Mouse (Mus musculus): ENCODE data around the gene Apba2. TPM values are rescaled to one million over a fixed set of nuclear protein-coding genes. Genes with fewer than 3 reads are reported as not detected.
A peak's percentile ranks its signal among the peaks of the same experiment; 100 is the strongest.

The Apba2 gene
- polyA plus RNA-seq, 1 experiment from 2014 or later: 123 TPM

DNA sequence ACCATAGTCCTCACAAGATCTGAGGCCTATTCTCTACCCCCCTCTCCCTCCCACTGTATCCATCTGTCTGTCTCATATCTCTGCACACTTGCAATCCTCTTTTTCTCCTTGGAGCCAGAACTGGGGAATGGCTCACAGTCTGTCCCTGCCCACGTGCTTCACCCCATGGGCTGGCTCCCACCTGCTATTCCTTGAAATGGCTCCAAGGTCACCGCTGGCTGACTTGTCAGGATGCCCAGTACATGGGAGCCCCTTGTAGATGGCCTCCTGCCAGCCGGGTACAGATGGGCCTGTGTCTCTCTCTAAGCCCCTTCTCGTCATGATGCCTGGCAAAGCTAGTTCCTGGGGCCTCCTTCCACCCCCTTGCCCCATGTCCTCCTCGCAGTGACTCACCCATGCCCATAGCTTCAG, 226.7 kb downstream of the Apba2 start:
- no peak for ATAC-seq (ENCODE audit: insufficient read depth, low FRiP score, low TSS enrichment)
- Histone ChIP-seq H3K9me3 (ENCODE audit: control insufficient read depth, low read length) (no peaks in the 10 kb centered on the region), H3K36me3 (ENCODE audit: control insufficient read depth, insufficient read depth, low read length) (no peaks in the 10 kb centered on the region), H3K27ac (ENCODE audit: low read depth, low read length) (no peak overlapping the region), H3K9ac (ENCODE audit: low read length) (no peak overlapping the region), H3K4me3 (ENCODE audit: low read depth, low read length) (no peak overlapping the region), H3K27me3 (ENCODE audit: control insufficient read depth, insufficient read depth, low read length) (no peaks in the 10 kb centered on the region), H3K4me1 (ENCODE audit: control insufficient read depth, insufficient read depth, low read length) (no peaks in the 10 kb centered on the region), H3K4me2 (ENCODE audit: low read depth) (no peak overlapping the region)
- 90% methylated on average over 5 of the region's 5 CpGs for WGBS
- DNase-seq (ENCODE audit: low spot score): no peak

DNA sequence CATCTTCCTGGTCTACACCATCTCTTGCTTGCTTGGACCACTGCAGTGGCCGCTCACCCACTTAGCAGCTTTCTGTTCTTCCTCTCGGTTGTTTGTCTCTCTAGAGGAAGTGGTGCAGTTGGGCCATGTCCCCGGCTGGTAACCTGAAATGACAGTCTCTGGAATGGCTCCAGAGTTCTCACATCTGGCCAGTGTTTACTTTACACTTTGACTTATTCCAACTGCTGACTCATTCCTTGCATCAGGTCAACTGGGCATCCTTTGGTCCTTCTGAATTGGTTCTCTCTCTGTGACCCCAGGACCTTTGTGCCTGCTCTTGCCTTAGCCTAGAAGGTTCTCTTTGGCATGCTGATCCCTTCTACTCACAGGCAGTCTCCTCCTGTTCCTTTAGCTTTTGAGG, 227.3 kb downstream of the Apba2 start:
- H3K4me3 ChIP-seq (ENCODE audit: low read depth, low read length): no peak overlapping the region
- DNase-seq (ENCODE audit: low spot score) (no peak), ATAC-seq (ENCODE audit: insufficient read depth, low FRiP score, low TSS enrichment) (no peak)
- no peaks in the 10 kb centered on the region for H3K27me3 ChIP-seq (ENCODE audit: control insufficient read depth, insufficient read depth, low read length)
- H3K27ac ChIP-seq (ENCODE audit: low read depth, low read length): no peak overlapping the region
- no peaks in the 10 kb centered on the region for H3K36me3 ChIP-seq (ENCODE audit: control insufficient read depth, insufficient read depth, low read length)
- 82% methylated on average over 3 of the region's 3 CpGs for WGBS
- no peaks in the 10 kb centered on the region for H3K9me3 ChIP-seq (ENCODE audit: control insufficient read depth, low read length)
- no peaks in the 10 kb centered on the region for H3K4me1 ChIP-seq (ENCODE audit: control insufficient read depth, insufficient read depth, low read length)
- H3K4me2 ChIP-seq (ENCODE audit: low read depth): no peak overlapping the region
- no peak overlapping the region for H3K9ac ChIP-seq (ENCODE audit: low read length)

DNA sequence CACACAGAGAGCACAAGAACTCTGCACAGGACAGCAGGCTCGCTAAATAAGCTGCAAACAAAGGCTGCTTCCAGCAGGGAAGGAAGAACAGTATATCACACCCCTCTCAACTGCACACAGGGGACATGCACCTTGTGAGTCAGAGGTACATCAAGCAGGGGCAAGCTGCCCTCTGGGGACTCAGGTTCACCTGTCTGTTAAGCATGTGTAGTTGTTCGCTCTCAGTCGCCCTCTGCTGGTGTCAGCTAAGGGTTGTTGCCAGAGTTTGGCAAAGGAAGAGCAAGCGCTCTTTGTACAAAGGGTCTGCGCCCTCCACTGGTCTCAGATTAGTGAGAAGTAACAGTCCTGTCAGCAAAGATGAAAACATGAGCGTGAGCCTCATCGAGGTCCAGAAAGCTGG, 228.3 kb downstream of the Apba2 start:
- peak; percentile 40; the same call in 1 of the 2 replicates for ATAC-seq (ENCODE audit: insufficient read depth, low FRiP score, low TSS enrichment)
- 35% methylated on average over 7 of the region's 7 CpGs for WGBS

DNA sequence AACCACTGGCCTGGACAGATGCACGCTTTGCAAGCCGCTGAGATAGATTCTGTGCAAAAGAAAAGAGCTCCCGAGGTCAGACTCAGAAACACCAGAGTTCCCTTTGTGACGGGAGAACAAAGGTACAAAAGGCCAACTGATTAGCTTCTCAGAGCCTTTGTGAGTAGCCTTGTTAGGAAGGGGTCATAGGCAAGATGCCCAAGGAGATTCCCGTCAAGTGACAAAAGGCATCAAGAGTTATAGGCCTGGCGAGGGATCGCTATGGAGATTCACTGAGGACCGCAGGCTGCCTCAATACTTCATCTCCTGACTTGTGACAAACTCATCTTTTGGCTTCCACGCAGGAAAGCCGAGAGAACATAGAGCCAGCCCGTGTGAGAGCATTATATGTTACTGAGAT, 237.6 kb downstream of the Apba2 start:
- Histone ChIP-seq H3K36me3 (ENCODE audit: control insufficient read depth, insufficient read depth, low read length) (no peaks in the 10 kb centered on the region; the same call in 1 of the 2 replicates), H3K9me3 (ENCODE audit: control insufficient read depth, low read length) (no peaks in the 10 kb centered on the region), H3K4me1 (ENCODE audit: control insufficient read depth, insufficient read depth, low read length) (peaks cover 25% of the 10 kb centered on the region), H3K27ac (ENCODE audit: low read depth, low read length) (peak overlapping the region; percentile 46; the same call in 1 of the 2 replicates), H3K4me3 (ENCODE audit: low read depth, low read length) (no peak overlapping the region), H3K9ac (ENCODE audit: low read length) (no peak overlapping the region), H3K4me2 (ENCODE audit: low read depth) (no peak overlapping the region), H3K27me3 (ENCODE audit: control insufficient read depth, insufficient read depth, low read length) (no peaks in the 10 kb centered on the region)
- DNase-seq (ENCODE audit: low spot score) (peak; percentile 69), ATAC-seq (ENCODE audit: insufficient read depth, low FRiP score, low TSS enrichment) (peak; percentile 56)
- WGBS: 32% methylated on average over 11 of the region's 11 CpGs

More for the DNA sequence above, 228.3 kb downstream of the Apba2 start:
- DNase-seq (ENCODE audit: low spot score): peak; percentile 78
- Histone ChIP-seq H3K9me3 (ENCODE audit: control insufficient read depth, low read length) (no peaks in the 10 kb centered on the region), H3K9ac (ENCODE audit: low read length) (no peak overlapping the region), H3K36me3 (ENCODE audit: control insufficient read depth, insufficient read depth, low read length) (no peaks in the 10 kb centered on the region), H3K4me2 (ENCODE audit: low read depth) (no peak overlapping the region), H3K27ac (ENCODE audit: low read depth, low read length) (no peak overlapping the region), H3K4me3 (ENCODE audit: low read depth, low read length) (no peak overlapping the region), H3K27me3 (ENCODE audit: control insufficient read depth, insufficient read depth, low read length) (no peaks in the 10 kb centered on the region), H3K4me1 (ENCODE audit: control insufficient read depth, insufficient read depth, low read length) (no peaks in the 10 kb centered on the region)

DNA sequence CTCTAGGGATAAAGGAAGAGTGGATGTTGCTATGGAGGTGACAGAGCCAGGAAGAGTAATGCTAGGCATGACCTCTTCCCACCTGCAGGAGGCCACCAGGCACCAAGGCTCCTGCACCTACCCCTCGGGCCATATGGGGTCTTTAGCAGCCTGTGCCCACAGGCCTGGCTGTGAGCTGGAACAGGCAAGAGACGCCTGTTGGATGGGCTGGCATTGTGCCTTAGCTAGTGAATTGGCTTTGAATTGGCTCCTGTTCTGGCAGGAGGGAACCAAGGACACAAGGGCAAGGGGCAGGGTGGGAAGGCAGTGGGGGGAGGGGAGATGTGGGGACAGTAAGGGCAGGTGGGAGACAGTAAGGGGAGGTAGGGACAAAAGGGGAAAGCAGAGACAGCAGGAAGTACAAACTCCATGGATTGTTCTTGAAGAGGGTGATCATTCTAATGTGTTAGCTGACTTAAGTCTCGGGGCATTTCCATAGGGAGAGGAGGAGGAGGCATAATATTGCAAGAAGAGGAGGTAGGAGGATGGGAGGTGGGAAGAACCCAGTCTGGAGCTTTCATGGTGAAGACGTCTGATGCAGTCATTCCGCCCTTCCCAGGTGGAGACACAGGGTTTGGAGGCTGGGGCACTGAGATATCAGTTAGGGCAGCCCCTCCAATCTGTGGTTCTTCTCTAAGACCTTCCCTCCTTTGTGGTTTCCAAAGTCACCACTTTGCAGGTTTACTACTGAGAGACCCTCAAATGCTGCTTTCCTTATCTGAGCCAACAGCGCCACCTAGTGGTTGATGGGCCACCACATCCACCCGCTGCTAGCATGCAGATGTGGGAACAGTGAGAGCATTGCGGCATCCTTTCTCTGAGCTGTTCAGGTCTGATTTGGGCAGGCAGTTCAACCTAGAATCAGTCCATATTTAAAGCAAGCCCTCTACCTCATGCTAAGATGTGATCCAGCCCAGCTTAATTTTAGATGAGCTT, 240.1 kb downstream of the Apba2 start:
- H3K27ac ChIP-seq (ENCODE audit: low read depth, low read length): 0 out of 2 replicates have a peak overlapping the region, but pooled peaks have one; percentile 7
- H3K27me3 ChIP-seq (ENCODE audit: control insufficient read depth, insufficient read depth, low read length): no peaks in the 10 kb centered on the region
- H3K9ac ChIP-seq (ENCODE audit: low read length): no peak overlapping the region; the same call in 1 of the 2 replicates
- peak; percentile 90 for DNase-seq (ENCODE audit: low spot score)
- peak; percentile 51 for ATAC-seq (ENCODE audit: insufficient read depth, low FRiP score, low TSS enrichment)
- H3K36me3 ChIP-seq (ENCODE audit: control insufficient read depth, insufficient read depth, low read length): peaks cover 3% of the 10 kb centered on the region; the same call in 1 of the 2 replicates
- H3K4me1 ChIP-seq (ENCODE audit: control insufficient read depth, insufficient read depth, low read length): peaks cover 25% of the 10 kb centered on the region
- no peak overlapping the region for H3K4me3 ChIP-seq (ENCODE audit: low read depth, low read length)
- H3K4me2 ChIP-seq (ENCODE audit: low read depth): no peak overlapping the region
- 25% methylated on average over 8 of the region's 8 CpGs for WGBS
- H3K9me3 ChIP-seq (ENCODE audit: control insufficient read depth, low read length): no peaks in the 10 kb centered on the region

DNA sequence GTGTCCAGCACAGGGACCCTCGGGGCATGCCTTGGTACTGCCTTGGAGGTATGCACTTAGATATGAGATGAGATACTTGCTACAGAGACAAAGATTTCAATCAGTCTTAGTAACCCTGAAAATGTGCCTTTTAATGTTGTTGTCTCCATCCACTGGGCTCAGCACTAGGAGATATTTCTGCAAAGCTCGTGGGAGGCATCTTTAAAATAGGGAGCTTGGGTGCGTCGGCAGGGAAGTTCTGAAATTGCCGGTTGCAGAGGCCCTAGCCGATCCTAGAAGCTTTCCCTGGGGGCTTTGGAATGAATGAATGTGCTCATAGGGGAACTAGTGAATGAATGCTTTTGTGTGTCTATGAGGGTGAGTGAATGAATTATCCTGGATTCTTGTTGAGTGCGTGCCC, 242.1 kb downstream of the Apba2 start:
- Histone ChIP-seq H3K36me3 (ENCODE audit: control insufficient read depth, insufficient read depth, low read length) (peaks cover 3% of the 10 kb centered on the region; the same call in 1 of the 2 replicates), H3K27ac (ENCODE audit: low read depth, low read length) (no peak overlapping the region), H3K4me1 (ENCODE audit: control insufficient read depth, insufficient read depth, low read length) (peaks cover 19% of the 10 kb centered on the region), H3K27me3 (ENCODE audit: control insufficient read depth, insufficient read depth, low read length) (no peaks in the 10 kb centered on the region), H3K4me3 (ENCODE audit: low read depth, low read length) (no peak overlapping the region), H3K4me2 (ENCODE audit: low read depth) (no peak overlapping the region), H3K9me3 (ENCODE audit: control insufficient read depth, low read length) (no peaks in the 10 kb centered on the region), H3K9ac (ENCODE audit: low read length) (no peak overlapping the region)
- DNase-seq (ENCODE audit: low spot score) (no peak), ATAC-seq (ENCODE audit: insufficient read depth, low FRiP score, low TSS enrichment) (no peak)
- 91% methylated on average over 7 of the region's 7 CpGs for WGBS

DNA sequence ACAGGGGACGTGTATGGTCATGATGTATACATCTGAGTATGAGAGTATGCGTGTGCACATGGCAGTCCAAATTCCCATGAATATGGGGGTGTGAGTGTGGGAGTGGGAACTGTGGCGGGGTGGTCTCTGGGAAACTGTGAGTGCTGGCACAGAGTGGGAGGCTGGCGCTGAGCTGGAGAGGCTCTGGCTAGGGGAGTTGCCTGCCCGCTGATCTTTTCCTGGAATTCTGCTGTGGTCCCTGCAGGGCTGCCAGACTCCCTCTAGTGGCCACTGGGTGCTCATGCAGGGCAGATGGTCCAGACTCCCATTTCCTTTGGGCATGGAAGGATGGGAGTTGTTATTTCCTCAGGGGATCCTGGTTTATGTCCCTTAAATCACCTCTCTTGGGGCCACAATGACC, 250.0 kb downstream of the Apba2 start:
- H3K27me3 ChIP-seq (ENCODE audit: control insufficient read depth, insufficient read depth, low read length): no peaks in the 10 kb centered on the region
- DNase-seq (ENCODE audit: low spot score) (peak; percentile 73), ATAC-seq (ENCODE audit: insufficient read depth, low FRiP score, low TSS enrichment) (peak; percentile 70)
- H3K9me3 ChIP-seq (ENCODE audit: control insufficient read depth, low read length): no peaks in the 10 kb centered on the region
- no peaks in the 10 kb centered on the region for H3K4me1 ChIP-seq (ENCODE audit: control insufficient read depth, insufficient read depth, low read length)
- H3K27ac ChIP-seq (ENCODE audit: low read depth, low read length): no peak overlapping the region
- H3K4me2 ChIP-seq (ENCODE audit: low read depth): no peak overlapping the region
- no peak overlapping the region for H3K4me3 ChIP-seq (ENCODE audit: low read depth, low read length)
- no peak overlapping the region for H3K9ac ChIP-seq (ENCODE audit: low read length)
- WGBS: 37% methylated on average over 5 of the region's 5 CpGs
- H3K36me3 ChIP-seq (ENCODE audit: control insufficient read depth, insufficient read depth, low read length): no peaks in the 10 kb centered on the region

DNA sequence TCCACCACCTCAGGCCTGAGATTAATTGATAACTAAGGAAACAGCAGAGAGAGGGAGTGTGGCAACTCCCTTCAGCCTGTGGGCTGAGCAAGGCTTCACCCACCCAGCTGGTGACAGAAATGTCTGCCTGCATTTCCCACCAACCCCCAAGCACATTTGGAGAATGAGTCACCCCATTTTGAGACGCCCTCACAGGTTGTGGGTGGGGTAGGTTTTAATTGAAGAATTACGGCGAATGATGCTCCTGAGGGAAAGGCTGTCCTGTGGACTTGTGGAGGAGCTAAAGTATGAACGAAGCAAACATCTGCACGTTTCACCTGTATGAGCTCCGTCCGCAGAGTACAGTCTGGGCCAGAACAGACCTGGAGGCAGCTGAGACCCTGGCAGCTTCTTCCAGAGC, 250.6 kb downstream of the Apba2 start:
- Histone ChIP-seq H3K9ac (ENCODE audit: low read length) (no peak overlapping the region), H3K36me3 (ENCODE audit: control insufficient read depth, insufficient read depth, low read length) (no peaks in the 10 kb centered on the region), H3K4me1 (ENCODE audit: control insufficient read depth, insufficient read depth, low read length) (no peaks in the 10 kb centered on the region), H3K27ac (ENCODE audit: low read depth, low read length) (no peak overlapping the region), H3K9me3 (ENCODE audit: control insufficient read depth, low read length) (no peaks in the 10 kb centered on the region), H3K27me3 (ENCODE audit: control insufficient read depth, insufficient read depth, low read length) (no peaks in the 10 kb centered on the region), H3K4me3 (ENCODE audit: low read depth, low read length) (no peak overlapping the region), H3K4me2 (ENCODE audit: low read depth) (no peak overlapping the region)
- 91% methylated on average over 7 of the region's 7 CpGs for WGBS
- ATAC-seq (ENCODE audit: insufficient read depth, low FRiP score, low TSS enrichment) (no peak), DNase-seq (ENCODE audit: low spot score) (no peak)

DNA sequence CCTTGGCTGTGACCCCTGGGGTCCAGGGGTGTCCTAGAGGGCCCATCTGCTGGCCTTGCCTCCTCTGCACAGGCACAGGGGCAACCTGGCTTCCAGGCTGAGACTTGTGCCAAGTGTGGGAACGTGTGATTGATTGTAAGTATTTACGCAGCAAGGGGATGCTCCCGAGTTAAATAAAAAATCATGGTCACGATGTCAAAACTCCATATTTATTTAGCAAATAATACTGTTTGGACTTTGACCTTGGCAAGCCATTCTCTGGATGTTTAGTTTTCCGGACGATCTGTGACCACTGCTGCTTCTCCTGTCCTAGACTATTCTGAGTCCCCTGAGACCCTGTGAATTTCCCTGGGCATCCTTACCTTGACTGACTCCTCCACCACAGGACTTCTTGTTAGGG, 252.2 kb downstream of the Apba2 start:
- no peaks in the 10 kb centered on the region for H3K27me3 ChIP-seq (ENCODE audit: control insufficient read depth, insufficient read depth, low read length)
- H3K36me3 ChIP-seq (ENCODE audit: control insufficient read depth, insufficient read depth, low read length): no peaks in the 10 kb centered on the region
- H3K9ac ChIP-seq (ENCODE audit: low read length): no peak overlapping the region
- ATAC-seq (ENCODE audit: insufficient read depth, low FRiP score, low TSS enrichment): no peak
- no peak overlapping the region for H3K4me2 ChIP-seq (ENCODE audit: low read depth)
- H3K4me1 ChIP-seq (ENCODE audit: control insufficient read depth, insufficient read depth, low read length): no peaks in the 10 kb centered on the region
- DNase-seq (ENCODE audit: low spot score): no peak
- no peak overlapping the region for H3K27ac ChIP-seq (ENCODE audit: low read depth, low read length)
- H3K4me3 ChIP-seq (ENCODE audit: low read depth, low read length): no peak overlapping the region
- WGBS: 69% methylated on average over 6 of the region's 6 CpGs
- H3K9me3 ChIP-seq (ENCODE audit: control insufficient read depth, low read length): no peaks in the 10 kb centered on the region
